Mouse (Mus musculus) erythroblast, embryonic 14.5 days (primary cell): ENCODE measurements around the gene Ung.

Source experiments
- GATA1 ChIP-seq: IDR thresholded peaks from 2 replicates; pipeline ENCODE4 v1.6.1; 2012; ENCODE audit warnings: low read length, inconsistent platforms, mixed read lengths
- TAL1 ChIP-seq: IDR thresholded peaks from 3 replicates; pipeline ENCODE4 v1.6.1; 2012; ENCODE audit warnings: low read length, inconsistent platforms, mixed read lengths

- TF ChIP-seq GATA1, result no peak
- no peak for TF ChIP-seq TAL1
These were observed 31.2 kb downstream of the Ung start for GRCm38 (mm10) chr5:114161424-114161823.
